7 mouse cellular contexts compared by ENCODE assay signal in genomic region chr7:143696140-143696539, GRCm38 (mm10). TPM values are rescaled to one million over a fixed set of nuclear protein-coding genes. Genes with fewer than 3 reads are reported as not detected.
A peak's percentile ranks its signal among the peaks of the same experiment; 100 is the strongest.
DNase-seq lines count a peak whose midpoint lies in the region.

No protein-coding gene starts in this region.

- DNase-seq in layer of hippocampus, adult 11-12 months (ENCODE audit: low spot score), result peak; percentile 45
- DNase-seq in layer of hippocampus, adult 8-10 months (ENCODE audit: low spot score in 2 of 2), result no peak
- peak; percentile 75 for DNase-seq in ES-CJ7 (ENCODE audit: low read depth, low spot score)
- DNase-seq in adrenal gland, postnatal 14 days, result peak; percentile 53
- peak; percentile 35 for DNase-seq in left cerebral cortex, postnatal 4 days
- DNase-seq in thymus, postnatal 14 days, result peak; percentile 59
- no peak for DNase-seq in right cerebral cortex, adult 18-20 months

- intact Hi-C loops in left cerebral cortex, postnatal 4 days (cut with DNase I), result loop anchor here (10.0 kb wide), 1 partner anchor 111 kb away; no protein-coding TSS in a partner anchor

RNA-seq across cellular contexts. Expression of gene Tnfrsf23, which starts 10.5 kb away (rescaled TPM):
- total RNA-seq in layer of hippocampus, adult 8-10 months (2022), result 1 to 10 TPM; 1.3 to 2.7 (median 2.0) TPM
- 2.4 and 3.2 TPM in 2 replicates for total RNA-seq in adrenal gland, postnatal 14 days (2021)
- total RNA-seq in left cerebral cortex, postnatal 4 days (2021), result 1 to 10 TPM; 2.1 to 2.9 TPM

RNA-seq across cellular contexts. Expression of gene Tnfrsf22, which starts 46.7 kb away (rescaled TPM):
- total RNA-seq in layer of hippocampus, adult 8-10 months (2022), result 1 to 10 TPM; 1.7 to 2.6 (median 2.2) TPM
- total RNA-seq in adrenal gland, postnatal 14 days (2021), result 4.1 and 5.3 TPM in 2 replicates
- 1 to 10 TPM; 5.0 to 7.7 TPM for total RNA-seq in left cerebral cortex, postnatal 4 days (2021)

Comparison
In these comparisons a context has a peak if more than half of its experiments do, and no peak if none do; other contexts are left out.
1. DNase-seq: peak in layer of hippocampus, adult 11-12 months (single experiment), ES-CJ7 (single experiment), adrenal gland, postnatal 14 days (single experiment), left cerebral cortex, postnatal 4 days (single experiment) and thymus, postnatal 14 days (single experiment); none in layer of hippocampus, adult 8-10 months (0 of 2) and right cerebral cortex, adult 18-20 months (single experiment).